Mouse (Mus musculus): ENCODE results near the gene Lrrc36.

Gene Lrrc36

DNA sequence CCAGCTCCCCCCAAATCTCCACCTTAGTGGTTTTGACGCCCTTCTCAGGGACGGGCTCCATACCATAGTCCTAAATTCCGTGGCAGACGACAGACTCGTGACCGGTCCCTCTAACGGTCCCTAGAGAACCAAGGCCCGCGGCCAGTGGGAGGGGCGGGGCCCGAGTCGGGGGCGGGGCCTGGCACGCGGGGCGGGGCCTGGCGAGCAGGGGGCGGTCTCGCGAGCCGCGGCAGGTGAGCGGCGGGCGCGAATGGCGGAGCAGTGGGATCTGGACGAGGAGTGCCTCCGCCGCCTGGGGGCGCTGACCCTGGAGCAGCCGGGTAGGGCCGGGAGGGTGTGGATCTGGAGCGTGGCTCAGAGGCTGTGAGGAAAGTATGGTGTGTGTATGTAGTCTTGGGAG lies at the start of gene Lrrc36, which contains the start of gene Kctd19:
Lrrc36 (plus strand) TSS at position 181 of the 400 bp plus-strand sequence.
Kctd19 (minus strand) TSS at position 112 of the 400 bp plus-strand sequence.
- in situ Hi-C loops (cut with MboI, MseI), result loop anchor here (5.0 kb wide), 1 partner anchor 49 kb away; no protein-coding TSS in a partner anchor

DNA sequence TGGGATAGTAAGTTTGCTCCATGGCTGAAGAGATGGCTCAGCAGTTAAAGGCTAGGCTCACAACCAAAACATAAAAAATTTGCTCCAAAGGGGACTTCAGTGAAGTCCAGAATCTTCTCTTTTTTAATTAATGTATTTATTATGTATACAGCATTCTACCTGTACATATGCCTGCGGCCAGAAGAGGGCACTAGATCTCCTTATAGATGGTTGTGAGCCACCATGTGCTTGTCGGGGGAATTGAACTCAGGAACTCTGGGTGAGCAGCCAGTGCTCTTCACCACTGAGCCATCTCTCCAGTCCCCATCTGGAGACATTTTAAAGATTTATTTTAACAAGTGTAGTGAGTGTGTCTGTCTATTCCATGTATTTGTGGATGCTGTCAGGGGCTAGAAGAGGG lies 46.3 kb upstream of the Lrrc36 start:
- in situ Hi-C loops (cut with MboI, MseI), result no loop called here

DNA sequence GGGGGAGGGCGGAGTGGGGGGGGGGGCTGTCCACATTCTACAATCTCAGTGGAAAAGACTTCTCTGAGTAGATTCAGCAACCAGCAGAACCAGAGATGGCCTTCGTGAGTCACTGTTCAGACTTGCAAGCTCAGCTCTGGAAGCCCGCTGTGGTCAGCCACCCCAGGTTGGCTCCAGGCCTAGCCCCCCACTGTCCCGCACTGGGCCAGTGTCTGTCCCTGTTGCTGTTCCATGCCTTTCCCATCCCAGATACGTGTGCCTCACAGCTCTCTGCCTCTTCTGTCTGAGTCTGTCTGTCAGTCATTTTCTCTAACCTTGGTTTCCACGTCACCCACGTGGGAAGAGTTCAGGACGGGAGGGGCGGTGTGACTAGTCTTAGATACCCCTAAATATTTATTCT lies 40.9 kb upstream of the Lrrc36 start:
- in situ Hi-C loops (cut with MboI, MseI), result no loop called here

DNA sequence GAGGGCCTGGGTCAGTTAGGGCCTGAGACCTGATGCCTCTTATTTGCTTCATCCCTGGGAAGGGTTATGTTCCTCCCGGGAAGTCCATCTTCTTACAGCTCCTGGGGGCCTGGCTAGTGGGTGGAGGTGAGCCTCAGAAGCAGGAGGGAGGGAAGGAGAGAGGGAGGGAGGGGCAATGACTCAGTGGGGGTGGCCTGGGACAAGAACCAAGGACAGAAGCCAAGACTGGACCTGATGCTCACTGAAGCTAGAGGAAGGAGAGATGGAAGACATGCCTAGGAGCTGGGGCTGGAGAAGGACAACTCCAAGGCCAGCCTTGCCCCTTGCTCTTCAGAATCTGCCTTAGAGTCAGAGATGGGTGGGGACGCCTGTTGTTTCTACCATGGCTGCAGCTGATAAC lies 40.3 kb upstream of the Lrrc36 start, which contains the start of gene Plekhg4:
Plekhg4 (plus strand) TSS at position 243 of the 400 bp plus-strand sequence.
- in situ Hi-C loops (cut with MboI, MseI), result no loop called here

DNA sequence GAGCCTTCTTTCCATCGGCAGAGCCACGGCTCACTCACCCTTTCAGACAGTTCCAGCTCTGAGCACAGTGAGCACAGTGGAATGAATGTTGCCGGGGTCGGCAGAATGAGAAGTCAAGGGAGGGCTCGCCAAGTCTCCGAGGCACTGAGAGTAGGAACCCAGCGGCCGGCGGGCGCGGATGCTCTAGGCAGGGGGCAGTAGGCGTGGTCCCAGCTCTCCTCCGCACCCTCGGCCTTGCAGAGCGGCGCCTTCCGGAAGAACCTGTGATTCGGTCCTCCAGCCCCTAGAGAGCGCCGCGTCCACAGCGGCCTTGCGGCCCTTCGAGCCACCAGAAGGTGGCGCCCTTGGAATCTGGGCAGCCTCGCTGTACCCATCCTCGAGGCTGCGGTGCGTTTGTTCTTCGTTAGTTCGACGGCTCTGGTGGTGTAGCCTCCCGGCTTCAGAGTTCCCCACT lies 38.8 kb upstream of the Lrrc36 start:
- in situ Hi-C loops (cut with MboI, MseI), result no loop called here

DNA sequence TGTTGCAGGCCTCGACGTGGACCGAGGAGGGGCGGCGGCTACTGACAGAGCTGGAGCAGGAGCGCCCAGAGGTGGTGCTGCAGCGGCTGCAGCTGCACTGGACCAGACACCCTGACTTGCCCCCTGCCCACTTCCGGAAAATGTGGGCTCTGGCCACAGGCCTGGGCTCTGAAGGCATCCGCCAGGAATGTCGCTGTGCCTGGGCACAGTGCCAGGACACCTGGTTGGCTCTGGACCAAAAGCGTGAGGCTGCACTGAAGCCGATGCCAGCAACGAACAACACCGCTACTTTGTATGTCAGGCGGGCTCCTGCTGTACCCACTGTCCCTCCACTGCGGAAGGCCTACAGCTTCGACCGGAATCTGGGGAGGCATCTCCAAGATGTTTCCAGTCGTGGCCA lies 34.7 kb upstream of the Lrrc36 start:
- in situ Hi-C loops (cut with MboI, MseI), result no loop called here

DNA sequence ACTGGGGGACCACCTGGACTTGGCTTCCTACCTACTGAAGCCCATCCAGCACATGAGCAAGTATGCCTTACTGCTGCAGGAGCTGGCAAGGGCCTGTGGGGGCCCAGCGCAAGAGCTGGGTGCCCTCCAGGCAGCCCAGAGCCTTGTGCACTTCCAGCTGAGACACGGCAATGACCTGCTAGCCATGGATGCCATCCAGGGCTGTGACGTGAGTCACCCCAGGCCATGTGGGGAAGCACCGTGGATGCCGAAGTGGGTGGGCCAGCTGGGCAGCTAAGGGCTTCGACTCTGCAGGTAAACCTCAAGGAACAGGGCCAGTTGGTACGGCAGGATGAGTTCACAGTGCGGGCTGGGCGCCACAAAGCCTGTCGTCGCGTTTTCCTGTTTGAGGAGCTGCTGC lies 33.1 kb upstream of the Lrrc36 start:
- in situ Hi-C loops (cut with MboI, MseI), result no loop called here

DNA sequence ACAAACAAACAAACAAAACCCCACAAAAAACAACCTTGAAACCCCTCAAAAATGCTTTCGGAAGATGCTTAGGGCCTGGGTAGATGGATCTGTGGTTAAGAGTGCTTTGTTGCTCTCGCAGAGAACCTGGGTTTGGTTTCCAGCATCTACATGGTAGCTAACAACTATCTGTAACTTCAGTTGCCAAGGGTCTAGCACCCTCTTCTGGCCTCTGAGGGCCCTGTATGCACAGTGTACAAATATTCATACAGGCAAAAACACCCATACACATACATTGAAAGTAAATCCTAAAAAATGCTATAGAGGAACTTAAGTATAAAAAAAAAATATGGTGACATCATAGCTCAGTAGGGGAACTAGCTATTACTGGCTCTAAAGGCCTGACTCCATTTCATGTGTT lies 29.3 kb upstream of the Lrrc36 start:
- in situ Hi-C loops (cut with MboI, MseI), result no loop called here

DNA sequence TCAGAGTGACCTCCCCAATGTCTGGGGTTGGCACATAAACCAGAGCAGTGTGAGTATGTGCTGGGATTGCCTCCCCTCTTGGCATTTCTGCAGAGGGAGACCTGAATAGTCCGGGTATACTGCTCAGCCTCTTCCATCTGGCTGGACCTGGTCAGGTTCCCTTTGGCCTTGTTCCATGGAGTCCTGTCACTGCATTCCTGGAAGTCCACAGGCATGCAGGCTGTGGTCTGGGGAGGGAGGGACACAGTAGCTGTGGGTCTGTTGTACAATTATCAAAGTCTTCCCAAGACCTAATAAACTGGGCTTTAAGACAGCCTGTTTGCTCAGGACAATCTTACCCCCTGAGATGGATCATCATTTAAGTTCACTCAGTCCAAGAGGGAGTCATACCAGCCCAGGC lies 26.2 kb upstream of the Lrrc36 start:
- in situ Hi-C loops (cut with MboI, MseI), result no loop called here

DNA sequence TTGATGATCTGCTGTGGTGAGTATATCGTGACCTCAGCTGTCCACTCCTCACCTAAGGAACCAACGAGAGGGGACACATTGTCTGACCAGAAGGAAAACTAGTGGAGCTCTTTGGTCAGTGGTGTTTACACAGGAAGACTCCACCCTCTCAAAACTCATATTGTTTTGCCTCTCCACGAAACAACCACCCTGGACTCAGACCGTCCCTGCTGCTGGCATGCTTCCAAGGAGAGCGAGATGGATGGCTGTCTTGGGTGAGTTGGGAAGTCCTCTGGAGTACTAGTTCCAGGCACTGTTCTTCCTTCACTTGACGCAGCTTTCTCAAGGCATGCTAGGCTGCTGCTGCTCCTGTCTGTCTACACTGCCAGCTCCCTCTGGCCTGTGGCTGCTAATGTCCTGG lies 24.3 kb upstream of the Lrrc36 start:
- in situ Hi-C loops (cut with MboI, MseI), result no loop called here

DNA sequence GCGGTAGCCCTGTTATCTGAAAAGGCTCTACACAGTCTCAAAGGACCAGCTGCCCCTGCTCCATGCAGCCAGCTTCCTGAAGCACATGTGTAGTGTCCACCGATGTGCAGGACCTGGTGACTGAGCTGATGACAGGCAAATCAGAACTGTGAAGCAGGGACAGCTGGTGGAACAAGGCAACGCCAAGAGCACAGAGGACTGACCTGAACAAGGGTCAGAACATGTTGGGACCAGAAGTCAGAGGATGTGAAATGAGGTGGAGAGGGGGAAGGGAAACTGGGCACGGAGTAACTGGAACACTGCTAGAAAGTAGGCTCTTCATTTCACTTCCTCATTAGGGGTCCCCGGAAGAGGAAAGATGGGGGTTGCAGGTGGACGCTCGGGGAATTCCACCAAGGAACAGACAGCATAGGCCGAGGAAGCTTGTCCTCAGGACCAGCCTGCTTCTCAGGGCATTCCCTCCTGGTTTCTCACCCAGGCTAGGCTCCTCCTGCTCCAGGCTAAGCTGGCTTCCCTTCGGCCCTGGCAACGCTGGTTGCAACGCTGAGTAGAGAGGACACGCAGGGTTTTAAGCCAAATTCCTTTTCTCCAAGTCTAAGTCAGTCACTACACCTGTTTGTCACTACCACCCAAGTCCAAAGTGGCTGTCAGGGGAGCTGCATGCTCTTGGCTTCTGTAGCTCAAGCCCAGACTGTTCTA lies 20.1 kb upstream of the Lrrc36 start:
- in situ Hi-C loops (cut with MboI, MseI), result no loop called here

DNA sequence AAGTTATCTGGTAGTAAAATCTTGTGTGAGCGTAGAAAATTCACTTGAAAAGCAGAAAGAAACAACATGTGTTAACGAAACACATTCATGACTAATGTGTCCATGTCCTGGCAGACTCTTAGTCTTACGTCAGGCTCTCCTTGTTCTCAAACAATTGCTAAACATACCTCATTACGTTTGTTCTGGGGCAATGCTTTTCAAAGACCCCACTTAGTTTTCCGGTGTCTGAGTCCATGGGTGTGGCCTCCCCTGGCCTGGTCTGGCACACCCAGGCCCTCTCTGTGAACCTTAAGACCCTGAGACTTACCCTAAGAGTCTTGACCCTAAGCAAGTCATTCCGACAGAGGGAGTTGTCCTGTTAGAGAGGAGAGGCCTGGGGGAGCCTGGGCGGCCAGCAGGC lies 19.5 kb upstream of the Lrrc36 start:
- in situ Hi-C loops (cut with MboI, MseI), result no loop called here

DNA sequence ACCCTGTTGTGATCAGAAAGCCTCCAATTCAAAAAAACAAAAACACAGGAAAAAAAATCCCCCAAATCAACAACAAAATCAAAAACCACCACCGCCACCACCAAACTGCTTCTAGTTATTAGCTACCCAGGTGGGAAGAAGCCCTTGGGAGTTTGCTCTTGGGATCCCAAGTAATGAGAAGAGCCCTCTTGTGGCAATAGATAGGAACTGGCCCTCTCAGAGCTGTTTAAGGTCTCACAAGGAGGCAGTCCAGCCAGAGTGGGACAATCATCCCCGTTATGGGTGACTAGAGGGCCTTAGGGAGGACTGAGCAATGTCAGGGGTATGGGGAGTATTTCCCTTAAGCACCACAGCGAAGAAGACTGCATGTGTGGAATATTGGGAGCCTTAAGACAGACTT lies 15.6 kb upstream of the Lrrc36 start:
- in situ Hi-C loops (cut with MboI, MseI), result no loop called here

DNA sequence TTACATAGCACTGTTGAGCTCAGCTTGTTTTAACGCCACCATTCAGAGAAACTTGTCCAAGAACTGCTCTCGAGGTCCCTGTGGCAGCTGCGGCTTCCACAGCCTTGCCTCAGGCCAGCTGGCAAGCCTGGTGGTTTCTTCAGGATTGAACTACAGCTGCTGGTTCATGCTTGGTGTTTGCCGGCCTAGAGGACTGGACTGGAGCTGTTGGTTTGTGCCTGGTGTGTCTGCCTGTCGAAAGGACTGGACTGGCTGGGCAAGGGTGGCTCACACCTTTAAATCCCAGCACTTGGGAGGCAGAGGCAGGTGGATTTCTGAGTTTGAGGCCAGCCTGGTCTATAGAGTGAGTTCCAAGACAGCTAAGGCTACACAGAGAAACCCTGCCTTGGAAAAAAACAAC lies 13.4 kb upstream of the Lrrc36 start:
- in situ Hi-C loops (cut with MboI, MseI), result no loop called here

DNA sequence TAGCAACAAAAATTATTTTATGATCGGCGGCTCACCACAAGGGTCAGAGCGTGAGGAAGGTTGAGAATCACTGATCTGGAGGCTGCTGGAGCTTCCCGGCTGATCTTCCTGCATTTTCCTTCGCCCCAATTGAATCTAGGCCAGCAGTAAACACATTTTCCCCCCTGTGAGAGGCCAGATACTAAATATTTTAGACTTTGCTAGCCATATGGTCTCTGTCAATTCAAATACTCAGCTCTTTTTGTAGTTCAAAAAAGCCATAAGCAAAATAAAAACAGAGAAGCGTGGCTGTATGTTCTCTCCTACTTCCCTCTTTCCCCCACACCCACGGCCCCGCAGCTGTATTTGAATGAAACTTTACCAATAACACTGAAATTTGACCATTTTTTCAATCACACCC lies 9.9 kb upstream of the Lrrc36 start:
- in situ Hi-C loops (cut with MboI, MseI), result no loop called here

DNA sequence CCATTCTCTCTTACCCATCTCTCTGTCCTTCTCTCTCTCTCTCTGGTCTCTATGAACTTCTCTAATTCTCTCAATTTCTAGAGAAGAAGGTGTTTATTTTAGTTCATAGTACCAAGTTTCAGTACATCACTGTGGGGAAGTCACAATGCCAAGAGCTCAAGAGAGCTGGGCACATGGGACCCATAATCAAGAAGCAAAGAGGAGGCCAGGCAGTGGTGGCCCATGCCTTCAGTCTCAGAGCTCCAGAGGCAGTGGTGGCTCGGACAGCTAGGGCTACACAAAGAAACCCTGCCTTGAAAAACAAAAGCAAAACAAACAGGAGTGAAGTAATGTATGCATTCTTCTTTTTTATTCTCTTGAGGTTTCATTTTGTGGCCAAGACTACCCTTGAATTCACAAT lies 8.9 kb upstream of the Lrrc36 start:
- in situ Hi-C loops (cut with MboI, MseI), result no loop called here

DNA sequence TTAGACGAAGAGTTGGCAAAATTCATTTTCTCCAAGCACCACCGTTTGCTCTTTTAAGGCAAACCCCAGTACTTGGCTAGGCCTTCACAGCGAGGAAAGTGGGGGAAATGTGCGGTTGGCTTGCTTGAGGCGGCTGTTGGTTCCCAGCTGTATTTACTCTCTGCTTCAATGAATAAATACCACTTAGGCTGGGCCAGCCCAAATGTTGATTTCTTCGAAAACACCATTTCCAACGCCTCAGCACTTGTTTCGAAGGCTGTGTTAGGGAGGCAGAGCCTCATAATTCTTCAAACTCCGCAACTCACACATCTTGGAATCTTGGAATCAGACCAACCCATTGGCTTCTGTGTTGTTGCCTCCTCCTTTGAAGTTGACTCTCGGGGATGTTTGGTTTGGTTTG lies 7.0 kb upstream of the Lrrc36 start:
- in situ Hi-C loops (cut with MboI, MseI), result no loop called here

DNA sequence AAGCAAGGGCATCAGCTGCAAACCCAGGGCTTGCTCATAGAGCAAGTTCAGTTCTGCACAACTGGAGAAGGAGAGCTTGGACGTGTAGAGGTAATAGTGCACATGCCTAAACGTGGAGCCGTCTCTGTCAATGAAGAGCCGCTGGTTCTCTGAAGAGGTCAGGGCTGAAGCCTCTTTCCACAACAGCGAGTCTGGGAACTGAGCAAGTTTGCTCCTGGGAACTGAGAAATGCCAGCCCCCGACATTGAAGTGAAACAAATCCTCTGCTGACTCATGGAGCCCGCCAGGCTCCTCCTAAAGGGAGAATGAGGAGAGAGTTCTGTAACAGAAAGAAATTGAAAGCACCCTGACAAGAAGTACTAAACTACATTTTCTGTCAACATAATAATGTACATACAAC lies 5.0 kb upstream of the Lrrc36 start:
- in situ Hi-C loops (cut with MboI, MseI), result no loop called here

DNA sequence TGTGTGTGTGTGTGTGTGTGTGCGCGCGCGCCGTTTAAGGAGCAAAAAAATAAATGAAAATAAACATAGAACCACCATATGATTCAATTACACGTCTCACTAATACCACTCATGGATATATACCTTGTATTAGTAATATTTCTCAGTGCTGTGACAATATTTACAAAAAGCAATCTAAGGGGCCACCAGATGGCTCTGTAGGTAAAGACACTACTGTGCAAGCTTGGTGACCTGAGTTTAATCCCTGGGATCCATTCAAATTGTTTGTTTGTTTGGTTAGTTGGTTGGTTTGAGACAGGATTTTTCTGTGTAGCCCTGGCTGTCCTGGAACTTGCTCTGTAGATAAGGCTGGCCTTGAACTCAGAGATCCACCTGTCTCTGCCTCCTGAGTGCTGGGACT lies 3.4 kb upstream of the Lrrc36 start:
- in situ Hi-C loops (cut with MboI, MseI), result loop anchor here (5.0 kb wide), 1 partner anchor 52 kb away; no protein-coding TSS in a partner anchor

DNA sequence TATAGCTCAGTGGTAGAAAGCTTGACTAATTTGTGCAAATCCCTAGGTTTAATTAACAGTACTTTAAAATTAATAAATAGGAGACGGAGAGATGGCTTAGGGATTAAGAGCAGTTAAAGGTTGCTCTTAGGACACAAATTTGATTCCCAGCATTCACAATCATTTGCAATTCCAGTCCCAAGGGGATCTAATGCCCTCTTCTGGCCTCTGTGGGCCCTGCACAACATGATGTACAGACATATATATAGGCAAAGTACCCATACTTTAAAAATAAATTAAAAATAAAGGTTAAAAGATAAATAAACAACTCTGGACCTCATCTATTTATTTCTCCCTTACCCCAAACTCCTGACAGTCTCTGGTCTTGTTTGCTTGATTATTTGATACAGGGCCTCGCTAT lies 5.6 kb downstream of the Lrrc36 start:
- in situ Hi-C loops (cut with MboI, MseI), result no loop called here

DNA sequence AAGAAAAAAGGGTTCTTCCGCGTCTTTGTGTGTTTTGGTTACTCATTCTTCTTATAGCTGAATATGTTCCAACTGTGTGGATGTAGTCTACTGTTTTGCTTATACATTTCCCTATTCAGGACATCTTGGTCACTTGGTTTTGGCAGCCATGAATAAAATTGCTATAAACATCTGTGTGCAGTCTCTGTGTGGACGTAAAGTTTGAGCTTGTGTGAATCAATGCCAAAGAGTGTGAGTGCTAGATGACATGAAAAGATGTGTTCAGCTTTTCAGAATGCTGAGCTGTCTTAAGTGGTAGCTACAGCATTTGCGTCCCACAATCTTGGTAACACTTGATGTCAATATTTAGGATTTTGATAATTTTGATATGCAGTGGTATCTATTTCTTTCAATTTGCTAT lies 6.4 kb downstream of the Lrrc36 start:
- in situ Hi-C loops (cut with MboI, MseI), result no loop called here

DNA sequence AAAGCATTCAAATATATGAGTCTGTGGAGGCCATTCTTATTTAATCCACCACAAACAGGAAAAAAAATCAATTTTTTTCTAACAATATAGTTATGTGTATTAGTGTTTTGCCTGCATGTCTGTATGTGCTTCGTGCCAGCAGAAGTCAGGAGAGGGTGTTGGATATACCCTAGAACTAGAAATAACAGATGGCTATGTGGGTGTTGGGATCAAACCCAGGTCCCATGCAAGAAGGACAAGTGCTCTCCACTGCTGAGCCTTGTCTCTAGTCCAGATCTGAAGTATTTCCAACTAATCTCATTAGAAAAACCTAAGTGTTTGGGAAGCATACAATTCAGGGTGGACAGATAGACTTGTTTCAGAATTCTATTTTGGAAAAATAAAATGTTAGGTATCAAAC lies 8.6 kb downstream of the Lrrc36 start:
- in situ Hi-C loops (cut with MboI, MseI), result no loop called here

DNA sequence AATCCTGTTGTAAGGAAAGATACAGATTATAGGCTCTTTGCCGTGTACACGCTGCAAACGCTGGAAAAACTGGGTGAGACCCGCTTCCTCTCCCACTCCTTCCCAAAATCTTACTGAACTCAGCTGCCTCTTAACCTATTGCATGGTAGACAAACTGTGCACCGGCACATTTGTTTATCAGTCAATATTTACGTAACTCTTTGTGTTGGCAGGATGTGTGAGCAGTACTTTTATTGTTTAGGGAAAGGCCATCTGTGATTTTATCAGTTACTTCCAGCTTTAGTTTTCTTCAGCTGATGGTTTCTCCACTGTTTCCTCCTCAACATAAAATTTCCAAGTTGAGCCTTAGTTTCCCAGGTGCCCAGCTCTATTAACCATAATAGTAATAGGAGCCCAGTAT lies 13.5 kb downstream of the Lrrc36 start:
- in situ Hi-C loops (cut with MboI, MseI), result no loop called here

Measured in T-helper 2 cell (primary cell).